Mouse (Mus musculus) regulatory T cell (primary cell): ENCODE measurements around the gene Vwf.

Source experiments
- in situ Hi-C: fragments of 300-600 bp; cut with MboI, MseI; formaldehyde crosslinking; loops from one replicate; pipeline ENCODE4 v1.15.1; 2025; ENCODE audit warnings: high pct_unique_total_duplicates

Vwf gene

DNA sequence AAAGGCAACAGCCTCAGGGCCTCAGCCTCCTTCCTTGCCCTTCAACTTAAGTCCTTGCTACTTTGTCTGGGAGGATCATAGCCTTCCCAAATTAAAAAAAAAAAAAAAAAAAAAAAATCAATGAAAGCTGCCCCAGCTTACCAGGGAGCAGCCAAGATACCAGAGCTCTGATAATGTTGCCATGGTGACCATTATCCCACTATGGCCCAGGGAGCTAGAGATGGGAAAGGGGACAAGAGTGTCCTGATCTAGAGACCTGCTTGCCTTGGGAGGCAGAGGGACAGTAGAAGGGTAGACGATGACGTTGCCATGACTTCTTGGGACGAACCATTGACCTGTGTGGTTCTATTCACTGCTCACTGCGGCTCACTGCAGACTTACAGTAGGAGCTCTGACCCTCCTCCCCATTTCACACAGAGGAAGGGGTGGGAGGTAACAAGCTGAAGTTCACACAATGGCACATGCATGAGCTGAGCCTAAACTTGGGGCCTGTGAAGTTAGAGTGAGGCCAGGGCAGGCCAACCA is 39.5 kb downstream of the Vwf start:
- in situ Hi-C loops = no loop called here

DNA sequence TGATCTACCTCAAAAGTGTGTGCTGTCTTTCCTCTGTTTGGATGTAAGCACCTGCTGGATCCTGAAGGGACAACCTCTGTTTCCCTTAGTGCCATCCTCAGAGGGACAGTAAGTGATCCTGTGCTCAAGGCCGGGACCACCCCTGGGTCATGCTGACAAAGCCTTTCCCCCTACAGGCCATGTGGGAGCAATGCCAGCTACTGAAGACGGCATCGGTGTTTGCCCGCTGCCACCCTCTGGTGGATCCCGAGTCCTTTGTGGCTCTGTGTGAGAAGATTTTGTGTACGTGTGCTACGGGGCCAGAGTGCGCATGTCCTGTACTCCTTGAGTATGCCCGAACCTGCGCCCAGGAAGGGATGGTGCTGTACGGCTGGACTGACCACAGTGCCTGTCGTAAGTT is 41.7 kb downstream of the Vwf start:
- in situ Hi-C loops = no loop called here

DNA sequence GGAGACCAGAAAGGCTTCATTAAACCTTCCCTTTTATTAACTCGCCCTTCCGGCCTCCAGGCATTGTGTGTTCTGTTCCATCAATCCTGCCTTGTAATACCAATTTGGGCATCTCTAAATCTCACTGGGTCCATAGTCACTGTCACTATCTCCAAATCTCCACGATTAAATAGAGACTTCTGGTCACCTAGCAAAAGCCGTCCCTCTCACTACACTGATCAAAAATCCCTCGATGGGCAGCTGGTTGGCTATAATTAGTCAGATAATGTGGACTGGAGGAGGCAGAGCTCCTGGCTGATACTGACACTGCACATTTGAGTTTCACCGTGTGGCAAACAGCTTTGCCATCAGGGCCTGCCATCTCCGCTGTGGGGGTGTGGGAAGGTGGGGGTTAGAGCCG is 42.5 kb downstream of the Vwf start:
- in situ Hi-C loops = no loop called here

GRCm38 (mm10) chr6:125590056-125590455 is 43.5 kb downstream of the Vwf start:
- in situ Hi-C loops = no loop called here

DNA sequence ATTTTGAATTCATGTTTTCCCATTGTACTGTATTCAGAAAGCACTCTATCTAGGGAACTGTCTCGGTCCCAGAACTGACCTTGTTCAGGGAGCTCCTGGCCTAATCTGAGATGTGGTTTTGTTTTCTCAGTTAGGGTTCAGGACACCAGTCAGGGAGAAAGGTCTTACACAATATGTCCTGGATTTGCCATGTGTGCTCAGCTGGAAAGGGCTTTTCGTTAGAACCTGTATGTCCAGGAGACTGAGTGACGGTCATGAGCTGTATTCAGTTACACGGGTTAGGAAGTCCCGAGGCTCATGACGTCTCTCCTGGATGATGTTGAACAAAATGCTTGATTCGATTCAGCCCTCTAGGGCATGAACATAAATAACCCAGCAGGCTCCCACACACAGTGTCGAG is 43.9 kb downstream of the Vwf start:
- in situ Hi-C loops = no loop called here

DNA sequence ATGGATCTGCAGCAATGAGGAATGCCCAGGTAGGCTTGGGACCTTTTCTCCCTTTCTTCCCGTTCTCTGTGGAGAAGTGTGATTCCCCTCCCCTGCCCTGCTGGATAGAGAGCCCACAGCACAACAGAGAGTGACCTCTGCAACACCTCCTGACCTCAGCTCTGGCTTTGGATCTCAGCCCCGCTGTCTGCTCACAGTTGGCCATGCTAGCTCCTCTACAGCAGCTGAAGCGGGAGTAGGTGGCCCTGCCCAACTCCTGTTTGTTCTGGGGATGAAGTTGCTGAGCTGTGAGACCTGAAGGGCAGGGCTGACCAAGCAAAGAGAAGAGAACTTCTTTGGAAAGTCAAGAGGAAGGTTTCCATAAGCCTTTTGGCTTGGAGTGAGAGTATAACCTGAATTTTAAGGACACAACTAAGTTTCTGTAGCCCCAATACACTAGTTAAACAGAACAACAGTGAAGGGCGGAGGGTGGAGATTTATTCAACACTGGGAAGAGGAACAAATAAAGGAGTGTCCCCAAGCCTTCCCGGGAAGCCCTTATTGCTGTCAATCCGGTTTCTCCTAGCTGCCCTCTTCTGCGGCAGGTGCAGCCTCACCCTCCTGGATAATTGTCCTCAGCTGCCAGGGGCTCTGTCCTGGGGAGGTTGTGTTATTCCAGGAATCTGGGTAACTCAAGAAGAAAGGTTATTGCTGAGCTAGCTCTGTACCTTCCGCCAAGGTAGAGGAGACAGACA is 45.2 kb downstream of the Vwf start:
- in situ Hi-C loops = no loop called here

GRCm38 (mm10) chr6:125592536-125592935 is 46.0 kb downstream of the Vwf start:
- in situ Hi-C loops = no loop called here

- in situ Hi-C loops = no loop called here
These were observed 47.7 kb downstream of the Vwf start for GRCm38 (mm10) chr6:125594311-125594710.

DNA sequence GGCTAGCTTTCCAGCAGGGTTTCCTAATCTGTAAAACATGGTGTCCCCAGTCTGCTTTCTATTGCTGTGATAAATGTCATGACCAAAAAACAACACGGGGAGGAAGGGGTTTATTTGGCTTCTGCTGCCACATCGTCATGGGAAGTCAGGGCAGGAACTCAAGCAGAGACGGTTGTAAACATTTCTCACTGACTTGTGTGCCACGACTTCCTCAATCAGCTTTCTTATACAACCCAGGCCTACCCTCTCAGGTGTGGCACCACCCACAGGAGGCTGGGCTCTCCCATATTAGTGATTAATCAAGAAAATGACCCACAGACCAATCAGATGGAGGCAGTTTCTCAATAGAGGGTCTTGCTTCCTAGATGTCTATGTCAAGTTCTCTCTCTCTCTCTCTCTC is 48.3 kb downstream of the Vwf start:
- in situ Hi-C loops = no loop called here

DNA sequence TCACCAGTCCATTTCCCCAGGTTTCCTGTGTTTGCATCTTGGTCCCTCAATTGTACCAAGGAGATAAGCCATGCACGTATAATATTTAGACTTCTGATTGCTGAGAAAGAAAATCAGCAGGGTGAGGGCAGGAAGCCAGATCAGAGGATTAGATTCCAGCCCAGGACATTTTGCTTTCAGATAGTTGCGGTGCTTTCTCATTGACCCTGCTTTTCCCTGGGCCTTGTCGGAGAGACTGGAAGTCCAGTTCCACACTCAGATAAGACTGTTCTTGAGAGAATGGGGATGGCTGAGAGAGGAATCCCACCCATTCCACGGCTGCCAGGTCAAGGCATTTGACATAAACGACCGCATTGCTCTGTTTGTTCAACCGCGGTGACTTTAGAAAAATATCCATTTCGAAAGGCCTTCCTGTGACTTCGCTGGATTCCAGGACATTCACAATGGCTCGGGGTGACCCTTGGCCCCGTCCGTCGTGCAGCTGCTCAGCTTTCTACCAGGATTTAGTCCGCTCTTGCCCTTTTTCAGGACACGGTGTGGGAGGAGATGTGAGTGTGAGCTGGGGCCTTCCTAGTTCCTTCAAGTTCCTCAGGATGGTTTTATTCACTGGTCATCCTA is 50.2 kb downstream of the Vwf start:
- in situ Hi-C loops = no loop called here

GRCm38 (mm10) chr6:125597716-125598115 is 51.1 kb downstream of the Vwf start:
- in situ Hi-C loops = no loop called here

DNA sequence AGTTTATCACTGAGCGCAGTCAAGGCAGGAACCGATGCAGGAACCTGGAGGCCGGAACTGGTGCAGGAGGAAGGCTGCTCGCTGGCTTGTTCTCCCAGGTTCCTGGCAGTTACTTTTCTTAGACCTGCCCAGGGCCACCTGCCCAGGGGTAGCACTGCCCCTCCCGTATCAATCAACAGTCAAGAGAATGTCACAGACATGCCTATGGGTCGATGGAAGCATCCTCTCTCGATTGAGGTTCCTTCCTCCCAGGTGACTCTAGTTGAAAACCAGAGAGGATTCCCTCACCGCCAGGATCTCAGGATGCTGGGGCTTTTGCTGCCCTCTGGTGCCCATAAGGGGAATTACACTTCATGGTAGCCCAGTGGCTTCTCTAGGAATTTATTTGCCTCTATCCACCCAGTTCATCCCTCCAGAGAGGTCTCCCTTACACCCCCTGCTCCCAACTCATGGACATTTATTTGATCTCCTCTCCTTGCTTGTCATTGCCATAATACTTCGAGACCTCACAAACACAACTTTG is 53.5 kb downstream of the Vwf start:
- in situ Hi-C loops = loop anchor here (5.0 kb wide), 2 partner anchors 98 to 178 kb away; no protein-coding TSS in a partner anchor

- in situ Hi-C loops = loop anchor here (5.0 kb wide), 2 partner anchors 98 to 178 kb away; no protein-coding TSS in a partner anchor
These were observed 54.1 kb downstream of the Vwf start for GRCm38 (mm10) chr6:125600669-125601068.

- in situ Hi-C loops = loop anchor here (5.0 kb wide), 2 partner anchors 99 to 179 kb away; no protein-coding TSS in a partner anchor
These were observed 54.6 kb downstream of the Vwf start for GRCm38 (mm10) chr6:125601190-125601589.

DNA sequence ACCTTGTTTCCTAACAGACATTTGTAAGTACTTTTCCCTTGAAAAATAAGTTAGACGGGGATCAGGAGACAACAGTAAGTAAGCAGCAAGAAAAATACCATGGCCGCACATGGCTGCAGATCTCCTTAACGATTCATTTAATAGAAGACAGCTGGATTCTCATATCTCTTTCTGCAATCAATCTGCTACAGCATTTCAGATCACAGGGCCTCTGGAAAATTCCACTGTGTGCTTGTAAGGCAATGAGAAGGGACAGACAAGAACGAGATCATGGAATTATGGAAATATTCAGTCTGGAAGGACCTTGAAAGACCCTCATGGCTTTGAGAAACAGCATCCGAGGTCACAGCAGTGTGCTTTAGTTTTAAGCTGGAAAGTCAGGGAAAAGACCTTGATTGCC is 55.2 kb downstream of the Vwf start:
- in situ Hi-C loops = loop anchor here (5.0 kb wide), 2 partner anchors 99 to 179 kb away; no protein-coding TSS in a partner anchor

DNA sequence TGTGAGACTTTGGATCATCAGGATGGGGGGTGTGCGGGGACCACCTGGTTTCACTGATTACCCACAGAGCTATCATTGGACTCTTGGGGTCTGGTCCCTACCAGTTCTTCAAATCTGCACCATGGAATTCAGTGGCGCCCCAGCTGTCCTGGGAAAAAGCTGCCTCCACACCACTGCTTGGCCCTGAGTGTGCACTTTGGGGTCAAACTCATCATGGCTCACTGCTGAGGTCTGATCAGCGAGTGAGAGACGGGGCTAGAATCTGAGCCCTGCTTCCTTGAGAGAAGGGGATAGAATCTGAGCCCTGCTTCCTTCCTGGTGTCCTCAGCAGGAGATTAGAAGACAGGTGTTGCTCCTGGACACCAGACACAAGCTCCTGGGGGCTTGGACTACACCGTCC is 55.8 kb downstream of the Vwf start:
- in situ Hi-C loops = loop anchor here (5.0 kb wide), 2 partner anchors 100 to 180 kb away; no protein-coding TSS in a partner anchor

- in situ Hi-C loops = loop anchor here (5.0 kb wide), 2 partner anchors 101 to 181 kb away; no protein-coding TSS in a partner anchor
These were observed 56.7 kb downstream of the Vwf start for GRCm38 (mm10) chr6:125603234-125603633.

DNA sequence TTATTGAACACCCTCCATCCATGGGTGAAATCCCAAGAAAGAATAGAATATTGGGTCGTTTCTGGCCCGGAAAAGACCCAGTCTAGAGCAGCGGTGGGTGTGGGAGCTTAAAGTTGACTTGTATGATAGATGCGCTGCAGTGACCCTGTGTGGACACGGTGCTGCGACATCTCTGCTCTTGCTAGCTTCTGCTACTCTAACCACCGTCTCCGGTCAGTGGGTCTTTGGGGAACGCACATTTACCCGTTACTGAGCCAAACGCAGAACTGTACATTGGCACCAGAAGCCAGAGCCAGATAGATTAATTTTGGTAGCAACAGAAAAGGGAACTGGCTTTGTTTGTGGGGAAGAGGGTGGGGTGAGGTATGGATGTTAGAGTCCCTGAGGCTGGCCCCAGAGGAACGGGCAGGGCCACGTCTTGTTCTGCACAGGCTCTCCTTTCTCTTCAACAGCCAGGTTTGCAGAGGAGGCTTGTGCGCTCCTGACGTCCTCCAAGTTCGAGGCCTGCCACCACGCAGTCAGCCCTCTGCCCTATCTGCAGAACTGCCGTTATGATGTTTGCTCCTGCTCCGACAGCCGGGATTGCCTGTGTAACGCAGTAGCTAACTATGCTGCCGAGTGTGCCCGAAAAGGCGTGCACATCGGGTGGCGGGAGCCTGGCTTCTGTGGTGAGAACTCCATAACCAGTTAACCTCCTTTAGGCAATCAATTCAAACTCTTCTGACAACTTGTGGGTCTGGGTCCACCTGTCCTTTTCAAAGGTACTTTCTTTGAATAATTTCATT is 57.3 kb downstream of the Vwf start:
- in situ Hi-C loops = loop anchor here (5.0 kb wide), 2 partner anchors 102 to 182 kb away; no protein-coding TSS in a partner anchor

GRCm38 (mm10) chr6:125604463-125605191 is 58.1 kb downstream of the Vwf start:
- in situ Hi-C loops = loop anchor here (5.0 kb wide), 2 partner anchors 102 to 182 kb away; no protein-coding TSS in a partner anchor

- in situ Hi-C loops = no loop called here
These were observed 62.5 kb downstream of the Vwf start for GRCm38 (mm10) chr6:125609025-125609424.

- in situ Hi-C loops = no loop called here
These were observed 71.3 kb downstream of the Vwf start for GRCm38 (mm10) chr6:125617855-125618254.
